Mouse (Mus musculus) kidney, adult 2 months (tissue): ENCODE data around the gene Ebf1. TPM values are rescaled to one million over a fixed set of nuclear protein-coding genes. Genes with fewer than 3 reads are reported as not detected.

Experiments
- DNase-seq: peaks from one replicate; pipeline ENCODE4 v3.0.0; 2021
- H3K27ac ChIP-seq: fragments of 200-500 bp; 2 replicates; pipeline ENCODE4 v1.5.1; 2012; ENCODE audit warnings: low read depth, low read length, control low read depth, inconsistent platforms; ENCODE audit not compliant: insufficient read depth
- H3K27me3 ChIP-seq: fragments of 200-500 bp; replicated peaks from 2 replicates; pipeline ENCODE4 v1.6.1; 2012; ENCODE audit warnings: mild to moderate bottlenecking, moderate library complexity, low read length, inconsistent platforms; ENCODE audit not compliant: control insufficient read depth, insufficient read depth
- H3K36me3 ChIP-seq: fragments of 200-500 bp; 2 replicates; pipeline ENCODE4 v1.6.1; 2012; ENCODE audit warnings: mild to moderate bottlenecking, moderate library complexity, low read length, inconsistent platforms; ENCODE audit not compliant: control insufficient read depth, insufficient read depth
- H3K4me1 ChIP-seq: fragments of 200-500 bp; 2 replicates; pipeline ENCODE4 v1.6.1; 2011; ENCODE audit warnings: low read length; ENCODE audit not compliant: control insufficient read depth, insufficient read depth
- H3K4me3 ChIP-seq: fragments of 200-500 bp; 2 replicates; pipeline ENCODE4 v1.5.1; 2011; ENCODE audit warnings: mild to moderate bottlenecking, low read depth, low read length, control low read depth; ENCODE audit not compliant: insufficient read depth
- CTCF ChIP-seq: fragments of 200-500 bp; conservative IDR thresholded peaks from 2 replicates; pipeline ENCODE4 v1.5.1; 2011; ENCODE audit warnings: low read depth, mild to moderate bottlenecking, control low read depth, low read length, moderate library complexity, mixed read lengths; ENCODE audit not compliant: insufficient read depth, insufficient read length
- POLR2A ChIP-seq: fragments of 200-500 bp; IDR thresholded peaks from one replicate; pipeline ENCODE4 v1.6.1; 2011; ENCODE audit warnings: low read depth, low read length, control low read depth
- WGBS: fragments of 180-500 bp; shearing (Covaris S2); methylation state at CpG from one replicate; pipeline ENCODE4 v1.1.7; 2018; 5-methylcytosine and 5-hydroxymethylcytosine counted together
- polyA plus RNA-seq: library from polyadenylated mRNA; depleted of rRNA; stranded (reverse); fragments of >200 nt; gene quantifications from 2 replicates; pipeline ENCODE4 v1.2.3, GENCODE M21; 2012

Ebf1 gene
- polyA plus RNA-seq, 1 experiment: 12.2 TPM

DNA sequence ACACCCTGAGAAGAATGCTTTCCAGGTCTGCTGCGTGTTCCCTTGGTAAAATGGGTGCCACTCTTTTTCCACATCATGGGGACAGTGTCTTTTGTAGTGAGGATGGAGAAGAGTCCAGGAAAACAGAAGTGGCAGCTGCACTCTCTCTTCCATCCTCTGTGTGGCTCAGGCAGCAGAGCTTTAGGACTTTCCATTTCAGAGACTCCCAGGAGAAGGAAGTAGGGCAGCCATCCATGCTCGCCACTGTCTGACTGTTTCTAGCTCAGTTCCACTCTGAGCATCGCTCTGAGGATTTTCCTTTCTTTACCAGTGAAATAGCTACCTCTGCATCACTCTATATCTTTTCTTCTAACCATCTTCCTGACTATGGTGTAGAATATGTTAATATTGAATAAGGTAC is 234.8 kb downstream of the Ebf1 start:
- 76% methylated on average over 3 of the region's 3 CpGs for WGBS
- no peaks in the 10 kb centered on the region for H3K4me1 ChIP-seq
- H3K27ac ChIP-seq: no peak overlapping the region
- H3K4me3 ChIP-seq: no peak overlapping the region
- TF ChIP-seq CTCF (no peak), POLR2A (no peak)
- no peaks in the 10 kb centered on the region for H3K36me3 ChIP-seq
- no peak for DNase-seq
- no peaks in the 10 kb centered on the region; the same call in 1 of the 2 replicates for H3K27me3 ChIP-seq

DNA sequence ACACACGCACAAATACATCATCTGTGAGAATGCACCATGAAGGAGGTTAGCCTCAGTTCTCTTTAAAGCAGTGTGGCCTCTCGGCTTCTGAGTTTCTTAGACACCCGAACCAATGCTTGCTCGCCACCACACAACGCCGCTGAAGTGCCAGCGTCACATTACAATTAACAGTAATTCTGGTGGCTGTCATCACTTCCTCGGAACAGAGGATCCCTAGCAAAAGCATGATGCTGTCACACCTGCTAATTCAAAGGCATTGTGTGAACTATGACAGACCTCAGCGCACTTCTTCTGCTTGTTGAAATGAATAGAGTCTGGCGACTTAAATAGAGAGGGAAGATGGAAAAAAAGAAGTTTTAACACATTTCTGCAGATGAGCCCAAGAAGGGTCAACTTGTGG is 235.8 kb downstream of the Ebf1 start:
- WGBS: 76% methylated on average over 10 of the region's 10 CpGs
- Histone ChIP-seq H3K27ac (no peak overlapping the region), H3K4me1 (no peaks in the 10 kb centered on the region), H3K27me3 (no peaks in the 10 kb centered on the region; the same call in 1 of the 2 replicates), H3K4me3 (no peak overlapping the region), H3K36me3 (no peaks in the 10 kb centered on the region)
- no peak for DNase-seq
- no peak for TF ChIP-seq CTCF
- no peak for TF ChIP-seq POLR2A

DNA sequence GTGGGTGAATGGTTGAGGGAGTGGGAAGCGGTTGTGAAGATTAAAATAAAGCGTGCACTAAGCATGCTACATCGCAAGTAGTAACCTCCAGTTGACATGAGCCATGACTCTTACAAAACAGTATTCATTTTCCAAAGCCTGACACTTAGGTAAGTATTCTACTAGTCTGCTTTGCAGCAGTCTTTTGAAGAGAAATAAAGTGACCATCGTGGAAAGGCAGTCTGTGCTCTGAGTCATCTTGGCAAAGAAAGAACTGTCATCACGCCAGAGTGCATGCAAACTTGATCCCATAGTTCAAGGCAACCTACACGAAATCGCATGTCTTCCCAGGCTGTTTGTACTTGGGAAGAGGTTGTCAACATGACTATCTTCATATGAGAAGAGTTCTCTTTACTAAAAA is 237.4 kb downstream of the Ebf1 start:
- Histone ChIP-seq H3K4me3 (no peak overlapping the region), H3K27ac (no peak overlapping the region), H3K27me3 (no peaks in the 10 kb centered on the region; the same call in 1 of the 2 replicates), H3K36me3 (no peaks in the 10 kb centered on the region), H3K4me1 (no peaks in the 10 kb centered on the region)
- no peak for DNase-seq
- WGBS: 68% methylated on average over 7 of the region's 7 CpGs
- no peak for TF ChIP-seq CTCF
- no peak for TF ChIP-seq POLR2A

DNA sequence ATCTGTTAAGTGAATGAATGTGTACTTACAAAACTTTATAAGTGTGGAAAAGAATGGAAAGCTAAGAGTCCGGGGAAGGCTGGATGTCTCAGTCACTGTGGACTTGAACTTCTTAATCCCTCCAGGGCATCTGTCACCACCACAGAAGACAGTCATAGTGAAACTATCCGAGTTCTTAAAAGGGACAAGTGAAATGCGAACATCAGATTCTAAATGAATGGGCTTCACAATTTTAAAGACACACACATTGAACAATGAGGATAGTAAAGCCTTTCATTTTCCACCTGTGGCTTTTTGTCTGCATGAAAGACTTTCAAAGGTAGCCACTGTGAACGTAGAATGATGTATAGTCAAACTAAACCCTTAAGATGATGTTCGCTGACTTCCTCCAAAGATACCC is 244.0 kb downstream of the Ebf1 start:
- no peak for DNase-seq
- TF ChIP-seq CTCF: no peak
- no peak for TF ChIP-seq POLR2A
- H3K4me1 ChIP-seq: no peaks in the 10 kb centered on the region
- 87% methylated on average over 5 of the region's 5 CpGs for WGBS
- no peaks in the 10 kb centered on the region for H3K36me3 ChIP-seq
- H3K27ac ChIP-seq: no peak overlapping the region
- H3K4me3 ChIP-seq: no peak overlapping the region
- H3K27me3 ChIP-seq: no peaks in the 10 kb centered on the region

DNA sequence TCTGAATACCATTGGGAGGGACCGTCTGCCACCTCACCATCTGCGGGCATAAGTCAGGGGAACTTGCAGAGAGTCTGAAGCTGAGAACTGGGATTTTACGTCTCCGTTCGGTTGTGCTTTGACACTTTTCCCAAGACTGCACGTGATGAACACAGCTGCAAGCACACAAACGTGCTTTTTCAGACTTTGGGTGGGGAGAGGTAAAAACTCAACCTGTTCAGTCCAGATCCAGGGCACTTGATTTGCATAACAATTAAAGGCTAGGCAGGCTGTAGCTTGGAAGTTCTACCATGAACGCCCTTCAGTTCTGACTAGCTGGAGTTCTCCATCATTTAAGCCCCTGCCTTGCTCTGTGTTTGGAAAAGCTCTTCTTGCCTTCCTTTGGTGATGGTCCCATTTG is 246.8 kb downstream of the Ebf1 start:
- TF ChIP-seq POLR2A (no peak), CTCF (no peak)
- WGBS: 44% methylated on average over 8 of the region's 8 CpGs

DNA sequence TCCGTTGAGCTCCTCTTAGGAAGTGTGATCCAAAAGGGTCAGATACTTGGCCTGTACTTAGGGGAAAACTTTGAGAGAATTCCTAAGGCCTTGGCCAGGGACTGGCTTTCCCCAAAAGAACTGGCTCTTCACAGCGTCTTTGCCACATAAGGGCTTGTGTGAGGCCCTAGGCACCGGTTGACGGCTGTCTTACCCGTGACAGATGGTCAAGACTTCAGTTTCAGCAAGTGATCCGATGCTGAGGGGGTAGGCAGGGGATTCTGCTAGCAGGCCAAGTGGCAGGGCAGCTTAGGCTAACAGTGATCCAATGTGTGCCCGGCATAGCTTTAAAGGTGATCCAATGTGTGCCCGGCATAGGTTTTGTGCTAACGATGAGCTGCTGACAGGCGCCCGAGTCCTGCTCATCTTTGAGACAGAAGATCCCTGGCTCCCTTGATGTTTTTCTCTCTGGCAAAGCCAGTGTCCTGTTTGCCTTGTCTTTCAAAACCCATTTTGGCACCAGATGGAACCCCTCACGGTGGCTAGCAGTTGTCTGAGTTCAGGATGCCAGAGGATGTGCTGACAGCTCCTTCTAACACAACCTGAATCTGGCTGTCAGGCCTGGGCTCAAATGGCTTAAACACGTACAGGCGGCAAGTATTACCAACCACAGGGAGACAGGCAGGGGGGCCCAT is 249.5 kb downstream of the Ebf1 start:
- no peak overlapping the region for H3K27ac ChIP-seq
- DNase-seq: no peak
- H3K4me1 ChIP-seq: no peaks in the 10 kb centered on the region
- no peaks in the 10 kb centered on the region for H3K36me3 ChIP-seq
- no peak overlapping the region for H3K4me3 ChIP-seq
- TF ChIP-seq POLR2A (no peak), CTCF (no peak)
- 57% methylated on average over 14 of the region's 14 CpGs for WGBS
- H3K27me3 ChIP-seq: no peaks in the 10 kb centered on the region

More for the DNA sequence above, 246.8 kb downstream of the Ebf1 start:
- no peaks in the 10 kb centered on the region for H3K27me3 ChIP-seq
- no peaks in the 10 kb centered on the region for H3K36me3 ChIP-seq
- no peaks in the 10 kb centered on the region for H3K4me1 ChIP-seq
- H3K27ac ChIP-seq: no peak overlapping the region
- DNase-seq: no peak
- no peak overlapping the region for H3K4me3 ChIP-seq

DNA sequence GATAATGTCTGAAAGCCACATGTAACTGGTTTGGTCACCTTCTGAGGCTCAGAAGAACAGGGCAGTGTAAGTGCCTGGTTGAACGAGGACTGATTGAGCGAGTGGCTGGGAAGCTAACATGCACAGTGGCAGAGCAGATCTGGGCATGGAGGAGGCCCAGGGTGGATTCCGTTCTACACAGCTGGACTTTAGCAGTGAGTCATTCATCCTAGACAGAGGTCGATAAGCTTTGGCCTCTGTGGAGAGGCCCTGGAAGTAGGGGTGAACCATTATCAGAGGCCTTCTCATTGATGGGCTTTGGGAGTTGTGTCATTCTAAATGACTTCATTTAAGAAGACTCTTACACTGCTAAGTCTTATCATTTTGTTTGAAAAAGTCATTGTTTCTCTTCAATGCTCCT is 250.3 kb downstream of the Ebf1 start:
- H3K4me3 ChIP-seq: no peak overlapping the region
- no peaks in the 10 kb centered on the region for H3K4me1 ChIP-seq
- DNase-seq: no peak
- WGBS: 55% methylated on average over 4 of the region's 4 CpGs
- TF ChIP-seq POLR2A: no peak
- TF ChIP-seq CTCF: no peak
- H3K27me3 ChIP-seq: no peaks in the 10 kb centered on the region
- no peaks in the 10 kb centered on the region for H3K36me3 ChIP-seq
- no peak overlapping the region for H3K27ac ChIP-seq
